Mouse (Mus musculus) heart, embryonic 15.5 days (tissue): ENCODE results near the gene Skap1. TPM values are rescaled to one million over a fixed set of nuclear protein-coding genes. Genes with fewer than 3 reads are reported as not detected.

Experiments used
- ATAC-seq: fragments of 200-750 bp; cut with Nextera tagmentation; replicated peaks from 2 replicates; pipeline ENCODE4 v1.8.0; 2017; ENCODE audit warnings: low read depth, moderate TSS enrichment; ENCODE audit not compliant: insufficient number of reproducible peaks, insufficient read depth, low FRiP score
- H3K27ac ChIP-seq: fragments of 300-500 bp; sonication (generic); 2 replicates; pipeline ENCODE4 v1.5.1; 2015; ENCODE audit warnings: mild to moderate bottlenecking, inconsistent platforms
- H3K27me3 ChIP-seq: fragments of 300-500 bp; sonication (generic); 2 replicates; pipeline ENCODE4 v1.6.1; 2015; ENCODE audit warnings: inconsistent platforms
- H3K36me3 ChIP-seq: fragments of 300-500 bp; sonication (generic); 2 replicates; pipeline ENCODE4 v1.6.1; 2015; ENCODE audit warnings: mild to moderate bottlenecking, inconsistent platforms
- H3K4me1 ChIP-seq: fragments of 300-500 bp; sonication (generic); replicated peaks from 2 replicates; pipeline ENCODE4 v1.6.1; 2015; ENCODE audit warnings: inconsistent platforms
- H3K4me2 ChIP-seq: fragments of 300-500 bp; sonication (generic); 2 replicates; pipeline ENCODE4 v1.6.1; 2015; ENCODE audit warnings: inconsistent platforms, mild to moderate bottlenecking, moderate library complexity
- H3K4me3 ChIP-seq: fragments of 300-500 bp; sonication (generic); 2 replicates; pipeline ENCODE4 v1.5.1; 2015; ENCODE audit warnings: mild to moderate bottlenecking, inconsistent platforms
- H3K9ac ChIP-seq: fragments of 300-500 bp; sonication (generic); 2 replicates; pipeline ENCODE4 v1.6.1; 2015; ENCODE audit warnings: mild to moderate bottlenecking, inconsistent platforms
- H3K9me3 ChIP-seq: fragments of 300-500 bp; sonication (generic); replicated peaks from 2 replicates; pipeline ENCODE4 v1.6.1; 2016; ENCODE audit warnings: inconsistent platforms
- WGBS: fragments of 180-500 bp; shearing (Covaris S2); methylation state at CpG from one replicate; pipeline ENCODE4 v1.1.7; 2015; ENCODE audit warnings: mixed read lengths; 5-methylcytosine and 5-hydroxymethylcytosine counted together
- polyA plus RNA-seq: library from polyadenylated mRNA; unstranded; fragments of >200 nt; fragmentation: Nextera tagmentation; extraction: Ambion mirVana; gene quantifications from 2 replicates; pipeline ENCODE4 v1.2.1, GENCODE M21; 2015

Gene Skap1
- polyA plus RNA-seq: 0.91 and 10.4 TPM in 2 replicates

DNA sequence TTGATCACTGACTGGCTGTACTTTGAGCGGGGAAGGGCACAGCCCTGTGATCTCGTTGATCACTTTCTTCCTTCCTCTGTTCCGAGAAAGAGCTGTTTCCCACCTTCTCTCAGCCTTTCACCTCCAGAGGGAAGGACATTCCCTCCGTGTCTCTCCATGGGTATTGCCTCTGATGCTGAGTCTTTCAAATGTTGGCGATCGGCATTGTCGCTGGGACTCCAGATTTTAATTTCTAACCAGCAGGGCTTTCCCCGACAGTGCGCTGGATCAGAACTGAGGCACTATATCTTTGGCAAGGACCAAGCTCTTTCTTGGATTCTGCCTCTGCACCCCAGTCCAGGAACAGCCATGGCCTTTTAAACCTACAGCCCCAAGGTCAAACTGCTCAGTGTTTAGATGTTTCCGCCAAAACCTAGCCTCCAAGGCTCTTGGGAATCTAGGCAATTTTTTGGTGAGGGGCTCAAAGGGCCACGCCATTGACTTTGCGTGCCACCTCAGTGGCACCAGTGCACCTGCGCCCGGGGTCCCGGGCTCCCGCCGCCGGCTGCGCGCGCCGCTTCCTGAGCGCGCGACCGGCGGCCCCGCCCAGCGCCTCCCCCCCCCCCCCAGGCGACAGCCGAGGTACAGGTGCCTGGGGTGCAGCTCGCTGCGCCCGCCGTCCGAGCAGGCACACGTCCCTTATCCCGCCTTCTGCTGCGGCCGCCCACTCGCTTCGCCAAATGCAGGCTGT is at the start of gene Skap1:
TSS of gene Skap1 (plus strand) at position 608 of the 730 bp plus-strand sequence.
- Histone ChIP-seq H3K9me3 (no peaks in the 10 kb centered on the region), H3K4me2 (peak within 1 kb of the TSS; percentile 73), H3K27me3 (peaks cover 65% of the 10 kb centered on the region), H3K27ac (no peak within 1 kb of the TSS), H3K9ac (no peak within 1 kb of the TSS), H3K36me3 (no peaks in the 10 kb centered on the region), H3K4me1 (peaks cover 18% of the 10 kb centered on the region), H3K4me3 (peak within 1 kb of the TSS; percentile 44)
- ATAC-seq: 0 out of 2 replicates have a peak, but pooled peaks have one; percentile 14
- WGBS: 6% methylated on average over 39 of the region's 42 CpGs

DNA sequence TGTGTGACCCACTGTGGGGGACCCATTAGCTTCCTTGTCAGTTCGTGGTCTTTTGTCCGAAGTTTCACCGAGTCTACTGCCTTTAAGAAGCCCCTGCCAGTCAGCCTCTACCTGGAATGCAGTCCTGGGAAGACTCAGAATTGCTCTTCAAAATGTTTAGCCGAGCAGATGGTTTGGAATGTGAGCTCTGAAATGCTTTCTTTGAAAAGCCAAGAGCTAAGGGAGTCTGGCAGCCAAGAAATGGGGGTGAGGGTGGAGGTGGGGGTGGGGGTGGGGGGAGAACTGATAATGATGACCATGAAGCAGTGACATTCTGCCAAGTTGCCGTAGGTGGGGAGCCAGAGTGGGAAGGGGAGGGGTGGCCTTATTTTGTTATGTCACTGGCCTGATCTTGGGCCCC is 43.3 kb upstream of the Skap1 start:
- no peak overlapping the region for H3K4me3 ChIP-seq
- H3K4me1 ChIP-seq: peaks cover 5% of the 10 kb centered on the region; the same call in 1 of the 2 replicates
- no peak for ATAC-seq
- peaks cover 51% of the 10 kb centered on the region for H3K27me3 ChIP-seq
- H3K9me3 ChIP-seq: no peaks in the 10 kb centered on the region
- H3K4me2 ChIP-seq: no peak overlapping the region
- WGBS: 27% methylated on average over 5 of the region's 5 CpGs
- no peak overlapping the region for H3K9ac ChIP-seq
- H3K36me3 ChIP-seq: no peaks in the 10 kb centered on the region
- H3K27ac ChIP-seq: no peak overlapping the region

DNA sequence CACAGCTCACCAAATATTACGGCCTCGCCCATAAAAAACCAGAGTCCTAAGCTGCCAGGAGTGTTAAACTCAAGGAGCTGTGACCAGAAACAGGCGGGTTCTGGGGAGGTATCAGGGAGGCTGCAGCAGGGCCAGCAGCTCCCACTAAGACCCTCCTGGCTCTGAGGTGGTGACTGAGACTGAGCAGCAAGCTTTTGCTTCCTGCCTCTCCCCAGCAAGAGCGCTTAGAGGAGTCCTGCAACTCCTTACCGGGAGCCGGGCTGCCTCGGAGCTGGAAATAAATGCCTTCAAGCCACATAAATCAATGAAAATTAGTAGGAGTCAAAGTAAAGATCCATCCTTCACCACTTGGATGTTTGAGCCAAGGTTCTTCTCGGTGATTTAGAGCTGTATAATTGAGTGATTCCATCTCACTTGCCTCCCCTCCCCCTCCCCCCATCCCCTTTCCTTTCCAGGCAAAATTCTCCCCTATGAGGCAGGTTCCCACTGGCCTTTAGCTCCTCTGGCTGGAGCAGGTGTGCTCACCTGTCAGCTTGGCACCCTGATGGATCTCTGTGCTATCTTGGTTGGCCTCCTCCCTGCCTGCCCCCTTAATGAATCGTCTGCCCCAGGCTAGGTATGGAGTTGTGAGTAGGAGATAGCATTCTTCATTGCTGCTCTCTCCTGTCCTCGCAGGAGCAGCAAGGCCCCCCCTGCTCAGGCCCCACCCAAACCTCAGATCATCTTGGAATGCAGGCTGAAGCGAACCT is 42.7 kb upstream of the Skap1 start:
- peaks cover 46% of the 10 kb centered on the region for H3K27me3 ChIP-seq
- 24% methylated on average over 11 of the region's 11 CpGs for WGBS
- no peak overlapping the region for H3K9ac ChIP-seq
- peaks cover 5% of the 10 kb centered on the region; the same call in 1 of the 2 replicates for H3K4me1 ChIP-seq
- H3K9me3 ChIP-seq: no peaks in the 10 kb centered on the region
- ATAC-seq: no peak
- no peaks in the 10 kb centered on the region for H3K36me3 ChIP-seq
- H3K4me3 ChIP-seq: no peak overlapping the region
- H3K4me2 ChIP-seq: no peak overlapping the region
- no peak overlapping the region for H3K27ac ChIP-seq

DNA sequence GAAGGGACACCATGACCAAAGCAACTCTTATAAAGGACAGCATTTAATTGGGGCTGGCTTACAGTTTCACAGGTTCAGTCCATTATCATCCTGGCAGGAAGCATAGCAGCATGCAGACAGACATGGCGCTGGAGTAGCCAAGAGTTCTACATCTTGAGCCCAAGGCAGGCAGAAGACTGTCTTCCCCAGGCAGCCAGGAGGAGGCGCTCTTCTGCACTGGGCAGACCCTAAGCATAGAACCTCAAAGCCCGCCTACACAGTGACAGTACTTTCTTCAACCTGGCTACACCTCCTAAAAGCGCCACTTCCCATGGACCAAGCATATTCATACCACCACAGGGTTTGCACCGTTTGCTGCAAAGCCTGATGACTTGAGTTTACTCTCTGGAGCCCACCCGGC is 39.2 kb upstream of the Skap1 start:
- no peak overlapping the region for H3K4me2 ChIP-seq
- H3K27me3 ChIP-seq: peaks cover 35% of the 10 kb centered on the region
- no peak overlapping the region for H3K4me3 ChIP-seq
- peaks cover 5% of the 10 kb centered on the region; the same call in 1 of the 2 replicates for H3K4me1 ChIP-seq
- H3K9ac ChIP-seq: no peak overlapping the region
- H3K27ac ChIP-seq: no peak overlapping the region
- no peaks in the 10 kb centered on the region for H3K36me3 ChIP-seq
- no peaks in the 10 kb centered on the region for H3K9me3 ChIP-seq
- ATAC-seq: no peak
- 95% methylated on average over 6 of the region's 6 CpGs for WGBS

DNA sequence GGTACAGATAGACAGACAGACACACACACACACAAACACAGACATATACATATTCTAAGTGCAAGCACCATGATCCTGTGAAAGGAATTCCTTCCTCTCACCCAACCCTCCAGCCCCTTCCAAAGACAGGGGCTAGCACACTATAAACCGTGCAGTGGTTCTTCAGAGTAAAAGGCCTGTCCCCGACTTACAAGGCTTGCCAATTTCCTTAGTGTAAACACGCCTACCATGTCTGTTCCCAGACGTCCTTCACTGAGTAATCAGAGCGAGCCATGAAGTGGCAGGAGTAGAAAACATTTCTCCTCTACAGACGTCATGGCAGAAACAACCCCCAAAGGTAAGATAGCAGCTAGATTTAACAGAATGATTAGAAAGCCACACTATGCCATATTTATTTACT is 38.2 kb upstream of the Skap1 start:
- peaks cover 5% of the 10 kb centered on the region; the same call in 1 of the 2 replicates for H3K4me1 ChIP-seq
- H3K9ac ChIP-seq: no peak overlapping the region
- no peak overlapping the region for H3K4me3 ChIP-seq
- WGBS: 48% methylated on average over 6 of the region's 6 CpGs
- no peak overlapping the region for H3K4me2 ChIP-seq
- H3K36me3 ChIP-seq: no peaks in the 10 kb centered on the region
- H3K27me3 ChIP-seq: peaks cover 29% of the 10 kb centered on the region
- H3K27ac ChIP-seq: no peak overlapping the region
- ATAC-seq: no peak
- no peaks in the 10 kb centered on the region for H3K9me3 ChIP-seq

DNA sequence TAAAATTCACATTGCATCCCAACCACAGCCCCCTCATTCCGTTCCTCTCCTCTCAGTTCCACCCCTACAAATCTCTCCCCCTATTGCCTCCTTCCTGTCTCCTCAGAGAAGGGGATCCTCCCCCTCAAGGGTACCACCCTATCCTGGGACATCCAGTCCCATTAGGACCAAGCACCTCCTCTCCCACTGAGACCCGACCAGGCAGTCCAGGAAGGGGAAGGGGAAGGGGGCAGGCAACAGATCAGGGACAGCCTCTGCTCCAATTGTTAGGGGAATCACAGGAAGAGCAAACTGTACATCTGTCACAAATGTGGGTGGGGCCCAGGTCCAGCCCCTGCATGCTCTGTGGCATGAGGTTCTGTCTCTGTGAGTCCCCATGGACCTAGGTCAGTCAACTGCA is 37.6 kb upstream of the Skap1 start:
- 53% methylated on average over 2 of the region's 2 CpGs for WGBS
- Histone ChIP-seq H3K4me2 (no peak overlapping the region), H3K4me3 (no peak overlapping the region), H3K4me1 (no peaks in the 10 kb centered on the region), H3K9me3 (no peaks in the 10 kb centered on the region), H3K36me3 (no peaks in the 10 kb centered on the region), H3K9ac (no peak overlapping the region), H3K27ac (no peak overlapping the region), H3K27me3 (peaks cover 29% of the 10 kb centered on the region)
- ATAC-seq: no peak

DNA sequence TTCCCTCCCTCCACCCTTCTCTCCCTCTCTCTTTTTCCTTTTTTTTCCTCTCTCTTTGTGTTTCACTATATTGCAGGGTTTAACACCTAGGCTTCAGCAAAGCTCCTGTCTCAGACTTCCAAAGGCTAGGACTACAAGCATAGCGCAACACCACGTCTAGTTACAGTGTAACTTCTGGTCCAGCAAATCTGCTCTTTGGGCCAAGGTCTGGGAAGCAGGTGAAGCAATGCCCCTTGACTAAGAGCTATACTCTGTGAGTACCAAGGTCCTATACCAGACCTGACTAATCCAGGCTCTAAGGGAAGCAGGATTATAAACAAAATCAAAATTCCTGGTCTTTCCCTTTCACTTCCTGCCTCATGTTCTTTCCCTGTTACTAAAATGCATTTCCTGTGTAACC is 35.3 kb upstream of the Skap1 start:
- Histone ChIP-seq H3K36me3 (no peaks in the 10 kb centered on the region), H3K4me2 (no peak overlapping the region), H3K9me3 (no peaks in the 10 kb centered on the region), H3K27me3 (peaks cover 19% of the 10 kb centered on the region), H3K4me3 (no peak overlapping the region), H3K9ac (no peak overlapping the region), H3K27ac (no peak overlapping the region), H3K4me1 (no peaks in the 10 kb centered on the region)
- WGBS: 84% methylated on average over 2 of the region's 2 CpGs
- no peak for ATAC-seq

DNA sequence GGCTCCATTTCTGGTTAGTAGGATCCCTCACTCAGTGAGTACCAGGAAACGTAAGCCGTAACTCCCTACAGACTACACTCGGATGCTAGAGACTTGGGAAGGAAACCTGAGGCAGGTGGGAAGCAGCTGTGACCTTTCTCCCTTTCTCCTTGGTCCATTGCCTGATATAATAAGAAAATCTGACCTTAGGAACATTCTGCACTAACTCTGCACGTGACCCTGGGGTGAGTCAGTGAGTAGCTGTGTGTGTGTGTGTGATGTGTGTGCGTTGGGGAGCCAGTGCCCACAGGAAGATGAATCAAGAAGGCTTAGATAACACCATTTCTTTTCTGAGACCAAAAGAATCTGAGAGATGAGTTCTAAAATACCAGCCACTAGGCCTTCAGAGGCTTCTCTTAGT is 34.5 kb upstream of the Skap1 start:
- Histone ChIP-seq H3K9me3 (no peaks in the 10 kb centered on the region), H3K4me1 (no peaks in the 10 kb centered on the region), H3K9ac (no peak overlapping the region), H3K36me3 (no peaks in the 10 kb centered on the region), H3K4me3 (no peak overlapping the region), H3K4me2 (no peak overlapping the region), H3K27me3 (peaks cover 16% of the 10 kb centered on the region; the same call in 1 of the 2 replicates), H3K27ac (no peak overlapping the region)
- no peak for ATAC-seq
- WGBS: 72% methylated on average over 5 of the region's 5 CpGs

DNA sequence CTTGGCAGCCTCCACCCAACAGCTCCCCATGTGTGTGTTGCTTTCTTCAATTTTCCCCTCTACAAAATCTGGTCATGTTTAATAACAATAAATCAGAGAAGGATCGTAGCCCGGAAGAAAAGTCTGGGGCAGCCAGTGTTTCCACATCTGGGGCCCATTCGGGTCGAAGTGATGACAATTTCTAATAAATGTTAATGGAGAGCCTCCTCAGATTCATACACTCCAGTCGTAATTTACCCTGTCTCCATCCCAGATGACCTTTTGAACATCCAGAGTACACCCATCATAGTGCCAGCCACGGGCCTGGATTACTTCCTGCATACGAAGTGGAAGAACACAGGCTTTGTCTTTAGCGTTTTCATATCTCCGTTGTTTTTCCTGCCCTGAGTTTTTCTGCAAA is 32.5 kb upstream of the Skap1 start:
- Histone ChIP-seq H3K4me2 (no peak overlapping the region), H3K36me3 (no peaks in the 10 kb centered on the region), H3K4me3 (no peak overlapping the region), H3K4me1 (no peaks in the 10 kb centered on the region), H3K27ac (no peak overlapping the region), H3K9ac (no peak overlapping the region), H3K27me3 (peaks cover 20% of the 10 kb centered on the region), H3K9me3 (no peaks in the 10 kb centered on the region)
- WGBS: 57% methylated on average over 9 of the region's 9 CpGs
- ATAC-seq: no peak

DNA sequence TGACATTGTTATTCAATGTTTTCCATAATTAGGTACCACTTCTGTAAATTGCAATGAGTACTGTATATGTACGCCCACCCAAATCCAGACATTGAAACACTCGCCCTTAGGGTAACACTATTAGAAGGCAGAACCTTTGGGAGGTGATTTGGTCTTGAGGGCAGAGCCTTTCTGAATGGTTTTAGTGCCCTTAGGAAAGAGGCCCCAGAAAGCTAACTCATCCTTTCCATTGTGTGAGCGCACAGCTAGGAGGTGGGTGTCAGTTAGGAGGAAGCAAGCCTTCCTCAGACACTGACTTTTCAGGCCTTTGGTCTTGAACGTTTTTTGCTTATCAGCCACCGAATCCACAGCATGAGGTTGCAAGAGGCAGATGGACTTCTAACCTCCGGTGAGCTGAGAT is 29.5 kb upstream of the Skap1 start:
- Histone ChIP-seq H3K9ac (no peak overlapping the region), H3K9me3 (no peaks in the 10 kb centered on the region), H3K4me3 (no peak overlapping the region), H3K27me3 (peaks cover 31% of the 10 kb centered on the region), H3K4me1 (no peaks in the 10 kb centered on the region), H3K4me2 (no peak overlapping the region), H3K27ac (no peak overlapping the region), H3K36me3 (no peaks in the 10 kb centered on the region)
- 57% methylated on average over 6 of the region's 6 CpGs for WGBS
- no peak for ATAC-seq

DNA sequence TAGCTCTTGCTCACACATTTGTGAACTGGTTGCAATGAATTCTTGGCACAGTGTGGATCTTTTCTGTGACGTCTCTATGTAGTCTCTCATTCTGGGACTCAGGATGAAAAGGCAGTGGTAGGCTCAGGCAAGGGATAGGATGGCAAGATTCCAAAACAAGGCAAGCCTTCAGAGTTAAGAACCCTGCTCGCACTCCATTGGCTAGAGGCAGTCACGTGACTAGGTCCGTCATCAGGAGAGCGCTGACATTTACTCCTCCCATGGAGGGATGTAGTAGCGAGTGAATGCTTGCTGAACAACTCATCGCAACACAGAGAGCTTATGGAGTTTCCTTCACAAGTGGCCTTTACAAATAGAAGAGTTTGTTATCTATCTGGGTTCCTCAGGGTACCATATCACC is 27.9 kb upstream of the Skap1 start:
- Histone ChIP-seq H3K9ac (no peak overlapping the region), H3K27me3 (peaks cover 33% of the 10 kb centered on the region), H3K9me3 (no peaks in the 10 kb centered on the region), H3K4me2 (no peak overlapping the region), H3K4me1 (no peaks in the 10 kb centered on the region), H3K36me3 (no peaks in the 10 kb centered on the region), H3K4me3 (no peak overlapping the region), H3K27ac (no peak overlapping the region)
- WGBS: 56% methylated on average over 7 of the region's 7 CpGs
- ATAC-seq: no peak
